Comparison of ENCODE assay signal across 7 mouse cellular contexts in genomic region chrX:47892431-47893024, GRCm38 (mm10). TPM values are rescaled to one million over a fixed set of nuclear protein-coding genes. Genes with fewer than 3 reads are reported as not detected.
DNase-seq lines count a peak whose midpoint lies in the region; ATAC-seq and TF ChIP-seq lines count a peak whose summit lies in the region.

TSS of gene Smarca1 (minus strand) at chrX:47892974.

- no peak for TF ChIP-seq POLR2A in bone marrow, adult 2 months (IDR thresholded peaks at IDR 0.05; ENCODE audit: borderline replicate concordance, control insufficient read depth, low read depth, low read length)
- no peak for TF ChIP-seq POLR2A in olfactory bulb, adult 2 months (IDR thresholded peaks at IDR 0.05; ENCODE audit: insufficient read depth, low read depth, low read length)

- TF ChIP-seq CTCF in bone marrow, adult 2 months (IDR thresholded peaks at IDR 0.05; ENCODE audit: control insufficient read depth, insufficient read depth, low read length): no peak
- TF ChIP-seq CTCF in forebrain, postnatal 0 days (IDR thresholded peaks at IDR 0.05; ENCODE audit: low read depth): no peak
- no peak for TF ChIP-seq CTCF in olfactory bulb, adult 2 months (IDR thresholded peaks at IDR 0.05; ENCODE audit: insufficient read depth, low read depth, low read length)

- H3K4me2 ChIP-seq in forebrain, postnatal 0 days (ENCODE audit: low read depth): peak within 1 kb of the TSS; percentile 56

- 14% methylated on average over 16 of the region's 17 CpGs for WGBS in bone marrow, adult 2 months
- 29% methylated on average over 17 of the region's 17 CpGs for WGBS in forebrain, postnatal 0 days
- WGBS in limb, embryonic 10.5 days: 13% methylated on average over 10 of the region's 17 CpGs
- 23% methylated on average over 16 of the region's 17 CpGs for WGBS in olfactory bulb, adult 2 months

- peak in 1 of 2 experiments; percentile 9 for DNase-seq in left cerebral cortex, adult 18-20 months (ENCODE audit: low spot score in 2 of 2)
- DNase-seq in left cerebral cortex, adult 9 months (ENCODE audit: low spot score in 2 of 2): no peak
- peak; percentile 42 for DNase-seq in forebrain, postnatal 0 days
- DNase-seq in limb, embryonic 10.5 days (ENCODE audit: low spot score): peak; percentile 36
- no peak for DNase-seq in cerebellum, adult 18-20 months

- no peaks in the 10 kb centered on the region for H3K9me3 ChIP-seq in forebrain, postnatal 0 days (ENCODE audit: low read length)
- H3K9me3 ChIP-seq in limb, embryonic 10.5 days (replicated peaks): no peaks in the 10 kb centered on the region

- H3K4me3 ChIP-seq in bone marrow, adult 2 months (replicated peaks; ENCODE audit: control insufficient read depth, low read depth, low read length): peak within 1 kb of the TSS; percentile 22
- peak within 1 kb of the TSS; percentile 55 for H3K4me3 ChIP-seq in forebrain, postnatal 0 days (ENCODE audit: low read depth, low read length)
- H3K4me3 ChIP-seq in limb, embryonic 10.5 days: peak within 1 kb of the TSS; percentile 68
- peak within 1 kb of the TSS; percentile 78 for H3K4me3 ChIP-seq in olfactory bulb, adult 2 months (ENCODE audit: insufficient read depth, low read depth, low read length)

- H3K27ac ChIP-seq in bone marrow, adult 2 months (ENCODE audit: control insufficient read depth, insufficient read depth, low read depth, low read length, poor library complexity): no peak within 1 kb of the TSS
- H3K27ac ChIP-seq in forebrain, postnatal 0 days (ENCODE audit: low read depth, low read length): peak within 1 kb of the TSS; percentile 85
- H3K27ac ChIP-seq in limb, embryonic 10.5 days: peak within 1 kb of the TSS; percentile 88
- peak within 1 kb of the TSS; percentile 20; the same call in 1 of the 2 replicates for H3K27ac ChIP-seq in olfactory bulb, adult 2 months (ENCODE audit: insufficient read depth, low read depth, low read length)

- no peaks in the 10 kb centered on the region for H3K4me1 ChIP-seq in bone marrow, adult 2 months (ENCODE audit: control insufficient read depth, insufficient read depth, low read length)
- no peaks in the 10 kb centered on the region for H3K4me1 ChIP-seq in forebrain, postnatal 0 days (ENCODE audit: insufficient read depth)
- peaks cover 4% of the 10 kb centered on the region; the same call in 1 of the 2 replicates for H3K4me1 ChIP-seq in limb, embryonic 10.5 days
- no peaks in the 10 kb centered on the region for H3K4me1 ChIP-seq in olfactory bulb, adult 2 months (ENCODE audit: control insufficient read depth, insufficient read depth, low read length)

- no peaks in the 10 kb centered on the region for H3K27me3 ChIP-seq in forebrain, postnatal 0 days (ENCODE audit: insufficient read depth, low read length)
- peaks cover 19% of the 10 kb centered on the region; the same call in 1 of the 2 replicates for H3K27me3 ChIP-seq in limb, embryonic 10.5 days (ENCODE audit: low read depth, poor library complexity, severe bottlenecking)

- peak within 1 kb of the TSS; percentile 81 for H3K9ac ChIP-seq in forebrain, postnatal 0 days

- no peaks in the 10 kb centered on the region for H3K36me3 ChIP-seq in forebrain, postnatal 0 days (ENCODE audit: insufficient read depth)
- H3K36me3 ChIP-seq in limb, embryonic 10.5 days: no peaks in the 10 kb centered on the region

- peak; percentile 82 for ATAC-seq in forebrain, postnatal 0 days

RNA-seq across cellular contexts. Expression of gene Smarca1, which starts in this region (rescaled TPM):
- total RNA-seq in left cerebral cortex, adult 18-20 months (2021): 10 to 100 TPM; 44.7 to 47.9 TPM
- 0.59 and 2.0 TPM in 2 replicates for polyA plus RNA-seq in bone marrow, adult 2 months (2011; ENCODE audit: insufficient read depth, insufficient read length, low replicate concordance, missing spikeins)
- total RNA-seq in forebrain, postnatal 0 days (2014; rRNA removed): 63.1 and 63.2 TPM in 2 replicates
- polyA plus RNA-seq in forebrain, postnatal 0 days (2015; fragmentation: Nextera tagmentation; extraction: Ambion mirVana): 22.8 and 28.6 TPM in 2 replicates
- 13.7 and 22.1 TPM in 2 replicates for polyA plus RNA-seq in limb, embryonic 10.5 days (2016; fragmentation: Nextera tagmentation; extraction: Ambion mirVana)
- polyA plus RNA-seq in olfactory bulb, adult 2 months (2012; ENCODE audit: insufficient read depth, insufficient read length, low replicate concordance, missing spikeins): not detected in 2 replicates

Comparison
In these comparisons a context has a peak if more than half of its experiments do, and no peak if none do; other contexts are left out.
1. DNase-seq: peak in forebrain, postnatal 0 days (single experiment) and limb, embryonic 10.5 days (single experiment); none in left cerebral cortex, adult 9 months (0 of 2) and cerebellum, adult 18-20 months (0 of 2).
2. H3K4me3 ChIP-seq: peak in every context shown above with its lines; median percentile 78 in olfactory bulb, adult 2 months; 68 in limb, embryonic 10.5 days; 55 in forebrain, postnatal 0 days; 22 in bone marrow, adult 2 months.